Mouse (Mus musculus) embryonic facial prominence, embryonic 14.5 days (tissue): ENCODE measurements around the gene Mrps5. TPM values are rescaled to one million over a fixed set of nuclear protein-coding genes. Genes with fewer than 3 reads are reported as not detected.
"Not testable (repeated sequence)": the region's sequence is repeated elsewhere in the genome, so short reads cannot be mapped to it uniquely, and the experiment has no call there.

ENCODE experiments used
- ATAC-seq: fragments of 200-750 bp; cut with Nextera tagmentation; 2 replicates; pipeline ENCODE4 v1.8.0; 2017; ENCODE audit warnings: low read depth, moderate number of reproducible peaks, moderate TSS enrichment
- DNase-seq: peaks from one replicate; pipeline ENCODE4 v3.0.0-alpha.2; 2015; ENCODE audit warnings: low spot score
- H3K27ac ChIP-seq: fragments of 300-500 bp; sonication (generic); replicated peaks from 2 replicates; pipeline ENCODE4 v1.5.1; 2014; ENCODE audit warnings: low read depth, mild to moderate bottlenecking, low read length, moderate library complexity
- H3K27me3 ChIP-seq: fragments of 300-500 bp; sonication (generic); replicated peaks from 2 replicates; pipeline ENCODE4 v1.6.1; 2014; ENCODE audit warnings: low read length; ENCODE audit not compliant: control insufficient read depth, insufficient read depth
- H3K36me3 ChIP-seq: fragments of 300-500 bp; sonication (generic); 2 replicates; pipeline ENCODE4 v1.6.1; 2014; ENCODE audit warnings: low read length, mixed read lengths; ENCODE audit not compliant: control insufficient read depth, insufficient read depth
- H3K4me1 ChIP-seq: fragments of 300-500 bp; sonication (generic); 2 replicates; pipeline ENCODE4 v1.6.1; 2014; ENCODE audit warnings: antibody characterized with exemption, low read length; ENCODE audit not compliant: control insufficient read depth, insufficient read depth
- H3K4me2 ChIP-seq: fragments of 300-500 bp; sonication (generic); 2 replicates; pipeline ENCODE4 v1.6.1; 2014; ENCODE audit warnings: low read depth, mild to moderate bottlenecking, low read length, moderate library complexity, mixed read lengths
- H3K4me3 ChIP-seq: fragments of 300-500 bp; sonication (generic); 2 replicates; pipeline ENCODE4 v1.5.1; 2014; ENCODE audit warnings: low read depth, mild to moderate bottlenecking, low read length
- H3K9ac ChIP-seq: fragments of 300-500 bp; sonication (generic); 2 replicates; pipeline ENCODE4 v1.6.1; 2014; ENCODE audit warnings: low read depth, mild to moderate bottlenecking, low read length, moderate library complexity, mixed read lengths
- H3K9me3 ChIP-seq: fragments of 300-500 bp; sonication (generic); 2 replicates; pipeline ENCODE4 v1.6.1; 2016; ENCODE audit warnings: low read length; ENCODE audit not compliant: control insufficient read depth
- WGBS: fragments of 180-500 bp; shearing (Covaris S2); extraction: QIAGEN DNeasy Blood & Tissue Kit; methylation state at CpG from one replicate; pipeline ENCODE4 v1.1.7; 2014; 5-methylcytosine and 5-hydroxymethylcytosine counted together
- polyA plus RNA-seq: library from polyadenylated mRNA; unstranded; fragments of >200 nt; fragmentation: Nextera tagmentation; extraction: Ambion mirVana; gene quantifications from 2 replicates; pipeline ENCODE4 v1.2.1, GENCODE M21; 2014

Gene Mrps5
- polyA plus RNA-seq, 1 experiment from 2014 or later, result 113 TPM

DNA sequence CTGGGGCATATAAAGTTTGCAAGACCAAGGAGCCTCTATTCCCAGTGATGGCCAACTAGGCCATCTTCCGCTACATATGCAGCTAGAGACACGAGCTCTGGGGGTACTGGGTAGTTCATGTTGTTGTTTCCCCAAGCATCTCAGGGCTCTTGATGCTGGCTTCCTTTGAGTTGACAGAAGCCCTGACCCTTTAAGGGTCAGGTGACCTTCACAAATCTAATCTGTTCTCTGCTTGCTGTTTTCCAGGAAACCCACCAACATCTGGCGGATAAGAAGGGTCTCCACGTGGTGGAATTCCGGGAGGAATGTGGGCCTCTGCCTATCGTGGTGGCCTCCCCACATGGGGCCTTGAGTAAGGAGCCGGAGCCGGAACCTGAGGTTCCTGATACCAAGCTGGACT lies 16.4 kb downstream of the Mrps5 start:
- ATAC-seq, H3K4me1 ChIP-seq, H3K27me3 ChIP-seq, H3K27ac ChIP-seq, DNase-seq, H3K9me3 ChIP-seq, H3K4me3 ChIP-seq, H3K4me2 ChIP-seq, H3K9ac ChIP-seq: not testable (repeated sequence)
- WGBS, result 86% methylated on average over 5 of the region's 8 CpGs
- H3K36me3 ChIP-seq, result peaks cover 73% of the 10 kb centered on the region

DNA sequence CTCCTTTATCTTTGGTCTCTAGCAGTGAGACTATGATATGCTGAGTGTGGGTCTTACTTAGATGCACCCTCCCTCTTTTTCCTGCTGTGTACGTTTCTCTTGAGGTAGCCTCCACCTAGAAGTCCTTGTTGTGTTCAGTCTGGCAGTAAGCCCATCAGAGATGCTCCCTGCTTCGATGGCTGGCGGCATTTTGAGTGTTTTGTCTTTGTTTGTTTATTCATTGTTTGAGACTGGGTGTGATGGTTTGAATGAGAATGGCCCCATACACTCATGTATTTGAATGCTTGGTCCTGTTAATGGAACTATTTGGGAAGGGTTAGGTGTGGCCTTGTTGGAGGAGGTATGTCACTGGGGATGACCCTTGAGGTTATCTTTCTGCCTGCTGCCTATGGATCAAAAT lies 18.2 kb downstream of the Mrps5 start:
- H3K4me2 ChIP-seq, result no peak overlapping the region
- no peaks in the 10 kb centered on the region for H3K27me3 ChIP-seq
- peaks cover 55% of the 10 kb centered on the region for H3K36me3 ChIP-seq
- no peaks in the 10 kb centered on the region for H3K9me3 ChIP-seq
- DNase-seq (no peak), ATAC-seq (no peak)
- no peak overlapping the region for H3K27ac ChIP-seq
- H3K4me1 ChIP-seq, result 0 out of 2 replicates have a peak, but pooled peaks cover 4% of the 10 kb centered on the region
- H3K9ac ChIP-seq, result no peak overlapping the region
- no peak overlapping the region for H3K4me3 ChIP-seq
- 92% methylated on average over 3 of the region's 3 CpGs for WGBS

DNA sequence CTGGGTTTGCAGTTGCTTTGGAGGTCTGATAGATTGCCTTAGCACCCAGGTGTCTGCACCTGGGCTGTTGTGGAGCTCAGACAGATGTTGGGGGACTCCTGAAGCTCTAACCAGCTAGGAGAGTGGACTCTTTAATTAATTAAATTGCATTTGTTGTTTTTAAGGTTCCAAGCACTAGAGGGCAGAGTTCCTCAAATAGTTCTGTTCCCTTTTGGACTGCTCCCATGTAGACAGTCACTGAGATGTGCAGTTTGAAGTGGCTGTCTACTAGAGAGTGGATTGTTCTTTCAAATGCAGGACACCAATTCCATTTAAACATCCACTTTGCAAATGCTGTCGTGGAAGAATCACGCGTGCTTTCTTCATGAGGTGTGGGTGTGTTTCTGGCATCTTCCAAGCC lies 21.2 kb downstream of the Mrps5 start:
- DNase-seq, result peak; percentile 84
- 51% methylated on average over 3 of the region's 3 CpGs for WGBS
- 0 out of 2 replicates have a peak, but pooled peaks have one; percentile 45 for ATAC-seq

DNA sequence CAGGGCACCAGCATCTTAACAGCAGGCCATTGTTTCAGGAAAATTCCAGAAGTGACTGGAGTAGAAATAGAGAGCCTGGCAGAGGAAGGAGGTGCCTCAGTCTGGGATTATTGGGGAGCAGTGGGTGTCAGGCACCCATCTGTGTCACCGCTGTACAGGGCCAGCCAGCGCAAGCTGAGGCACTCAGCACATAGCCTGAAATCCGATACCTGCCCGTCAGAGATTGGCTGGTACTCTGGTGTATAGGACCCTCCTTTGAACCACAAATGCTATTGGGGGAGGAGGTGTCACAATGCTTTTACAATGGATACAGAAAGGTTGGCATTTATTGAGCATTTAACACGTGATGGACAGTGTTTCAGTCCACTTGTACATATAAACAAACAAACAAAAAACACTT lies 22.0 kb downstream of the Mrps5 start:
- H3K4me1 ChIP-seq, result 0 out of 2 replicates have a peak, but pooled peaks cover 4% of the 10 kb centered on the region
- DNase-seq (peak; percentile 35), ATAC-seq (peak; percentile 78)
- H3K4me3 ChIP-seq, result no peak overlapping the region
- no peak overlapping the region for H3K9ac ChIP-seq
- 8% methylated on average over 5 of the region's 5 CpGs for WGBS
- no peaks in the 10 kb centered on the region for H3K27me3 ChIP-seq
- H3K4me2 ChIP-seq, result no peak overlapping the region
- H3K36me3 ChIP-seq, result peaks cover 24% of the 10 kb centered on the region
- no peaks in the 10 kb centered on the region for H3K9me3 ChIP-seq
- H3K27ac ChIP-seq, result no peak overlapping the region

More for the DNA sequence above, 21.2 kb downstream of the Mrps5 start:
- Histone ChIP-seq H3K36me3 (peaks cover 27% of the 10 kb centered on the region), H3K27ac (no peak overlapping the region), H3K9me3 (no peaks in the 10 kb centered on the region), H3K4me2 (no peak overlapping the region), H3K4me1 (0 out of 2 replicates have a peak, but pooled peaks cover 4% of the 10 kb centered on the region), H3K27me3 (no peaks in the 10 kb centered on the region), H3K9ac (no peak overlapping the region), H3K4me3 (no peak overlapping the region)

DNA sequence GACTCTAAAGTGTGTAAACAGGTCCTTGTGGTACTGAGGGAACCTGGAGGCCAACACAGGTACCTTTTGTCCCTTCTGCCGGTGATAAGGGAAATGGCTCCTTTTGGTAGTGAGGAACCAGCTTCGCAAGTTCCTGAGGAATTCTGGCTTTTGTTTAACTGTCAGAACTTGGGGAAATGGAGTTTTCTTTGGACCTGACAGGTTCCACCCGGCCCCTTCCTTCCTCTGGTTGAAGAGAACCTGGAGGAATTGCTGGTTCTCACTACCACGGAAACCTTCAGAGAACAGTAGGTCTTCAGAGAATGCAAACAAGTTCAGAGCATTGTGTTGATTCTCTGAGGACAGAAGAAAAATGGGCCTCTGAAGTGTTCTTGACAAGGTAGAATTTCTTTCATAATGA lies 24.4 kb downstream of the Mrps5 start:
- H3K4me1 ChIP-seq, result 0 out of 2 replicates have a peak, but pooled peaks cover 4% of the 10 kb centered on the region
- 0 out of 2 replicates have a peak, but pooled peaks cover under 1% of the 10 kb centered on the region for H3K36me3 ChIP-seq
- no peaks in the 10 kb centered on the region for H3K27me3 ChIP-seq
- no peak overlapping the region for H3K9ac ChIP-seq
- DNase-seq (no peak), ATAC-seq (no peak)
- 80% methylated on average over 4 of the region's 4 CpGs for WGBS
- H3K9me3 ChIP-seq, result no peaks in the 10 kb centered on the region
- no peak overlapping the region for H3K4me3 ChIP-seq
- no peak overlapping the region for H3K4me2 ChIP-seq
- no peak overlapping the region for H3K27ac ChIP-seq

DNA sequence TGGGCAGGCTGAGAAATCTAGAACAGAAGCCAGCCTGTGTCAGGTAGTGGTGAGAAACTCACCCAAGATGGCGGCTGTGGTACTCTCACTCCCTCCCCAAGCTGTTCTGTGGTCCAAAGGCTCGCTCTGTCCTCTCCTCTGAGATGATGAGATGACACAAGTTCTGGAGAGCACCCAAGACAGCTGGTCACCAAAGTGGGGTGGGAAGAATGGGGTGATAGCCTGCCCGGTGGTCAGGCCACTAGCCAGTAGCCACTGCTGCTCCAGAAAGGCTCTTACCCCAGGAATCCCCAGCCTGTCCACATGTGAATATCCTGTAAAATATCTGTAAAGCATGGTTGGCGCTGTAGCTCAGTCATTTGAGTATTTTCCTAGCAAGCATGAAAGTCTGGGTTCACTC lies 25.3 kb downstream of the Mrps5 start:
- ATAC-seq (no peak), DNase-seq (no peak)
- no peak overlapping the region for H3K4me3 ChIP-seq
- H3K9me3 ChIP-seq, result no peaks in the 10 kb centered on the region
- H3K27ac ChIP-seq, result no peak overlapping the region
- H3K4me1 ChIP-seq, result 0 out of 2 replicates have a peak, but pooled peaks cover 4% of the 10 kb centered on the region
- WGBS, result 96% methylated on average over 4 of the region's 4 CpGs
- no peaks in the 10 kb centered on the region for H3K27me3 ChIP-seq
- H3K9ac ChIP-seq, result no peak overlapping the region
- no peaks in the 10 kb centered on the region for H3K36me3 ChIP-seq
- no peak overlapping the region for H3K4me2 ChIP-seq

DNA sequence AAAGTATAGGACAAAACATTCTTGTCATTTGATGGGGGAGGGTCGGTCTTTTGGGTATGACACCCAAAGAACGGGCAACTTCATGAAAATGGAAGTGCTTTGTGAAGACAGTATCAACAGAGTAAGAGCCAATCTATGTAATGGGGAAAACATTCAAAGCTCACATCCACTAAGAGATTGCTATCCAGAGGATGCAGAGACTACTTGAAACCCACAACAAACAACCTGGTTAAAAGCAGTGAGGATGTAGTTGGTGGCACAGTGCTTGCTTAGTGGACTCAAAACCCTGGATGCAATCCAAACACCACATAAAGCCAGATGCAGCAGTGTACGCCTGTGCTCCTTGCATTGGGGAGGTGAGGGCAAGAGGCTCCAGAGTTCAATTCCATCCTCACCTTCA lies 32.3 kb downstream of the Mrps5 start:
- Histone ChIP-seq H3K9ac (no peak overlapping the region), H3K4me1 (no peaks in the 10 kb centered on the region), H3K4me3 (no peak overlapping the region), H3K36me3 (no peaks in the 10 kb centered on the region), H3K27ac (no peak overlapping the region), H3K27me3 (no peaks in the 10 kb centered on the region), H3K4me2 (no peak overlapping the region), H3K9me3 (no peaks in the 10 kb centered on the region)
- no peak for ATAC-seq
- no peak for DNase-seq
- WGBS, result 77% methylated on average over 3 of the region's 3 CpGs

DNA sequence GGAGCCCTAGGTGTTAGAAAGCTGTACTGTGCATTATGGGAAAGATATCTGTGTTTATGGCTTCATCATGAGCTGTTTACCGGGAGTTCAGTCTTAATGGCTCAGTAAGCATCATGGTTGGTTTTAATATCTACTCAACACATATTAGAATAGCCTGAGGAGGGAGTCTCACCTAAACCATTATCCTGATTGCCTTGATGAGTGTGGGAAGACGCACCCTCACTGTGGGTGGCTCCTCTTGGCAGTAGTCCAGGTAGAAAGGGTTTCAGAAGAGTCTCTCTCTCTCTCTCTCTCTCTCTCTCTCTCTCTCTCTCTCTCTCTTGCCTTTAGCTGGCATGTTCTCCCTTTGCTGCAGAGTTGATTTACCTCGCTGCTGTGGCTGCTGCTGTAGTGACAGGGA lies 35.0 kb downstream of the Mrps5 start:
- no peak overlapping the region for H3K4me3 ChIP-seq
- ATAC-seq (no peak), DNase-seq (no peak)
- WGBS, result 41% methylated on average over 3 of the region's 3 CpGs
- H3K4me1 ChIP-seq, result no peaks in the 10 kb centered on the region
- H3K27me3 ChIP-seq, result no peaks in the 10 kb centered on the region
- no peaks in the 10 kb centered on the region for H3K9me3 ChIP-seq
- H3K36me3 ChIP-seq, result no peaks in the 10 kb centered on the region
- H3K4me2 ChIP-seq, result no peak overlapping the region
- H3K9ac ChIP-seq, result no peak overlapping the region
- H3K27ac ChIP-seq, result no peak overlapping the region

DNA sequence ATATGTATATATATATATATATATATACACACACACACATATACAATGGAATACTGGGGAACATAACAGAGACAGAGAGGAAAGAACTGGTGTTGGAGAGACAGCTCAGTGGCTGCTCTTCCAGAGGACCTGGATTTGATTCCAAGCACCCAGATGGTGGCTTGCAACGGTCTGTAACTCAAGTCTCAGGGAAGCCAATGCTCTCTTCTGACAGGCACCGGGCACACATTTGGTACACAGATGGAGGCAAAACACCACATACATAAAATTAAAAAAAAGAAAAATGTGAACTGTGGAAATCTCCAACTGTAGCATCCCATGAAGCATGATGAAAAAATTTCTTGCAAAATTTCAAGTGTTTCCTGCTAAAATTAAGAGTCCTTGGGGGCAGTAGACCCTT lies 37.8 kb downstream of the Mrps5 start:
- Histone ChIP-seq H3K9ac (no peak overlapping the region), H3K4me2 (no peak overlapping the region), H3K27ac (no peak overlapping the region), H3K4me1 (no peaks in the 10 kb centered on the region), H3K36me3 (no peaks in the 10 kb centered on the region), H3K4me3 (no peak overlapping the region), H3K27me3 (no peaks in the 10 kb centered on the region), H3K9me3 (no peaks in the 10 kb centered on the region)
- no peak for DNase-seq
- no peak for ATAC-seq
- WGBS, result 75% methylated on average over 2 of the region's 2 CpGs
